Mouse (Mus musculus): ENCODE measurements at regions not wholly inside any gene's neighbourhood (a gene's known extent, or its start where the extent isn't known, plus 50 kb on each side); places are given as distances from the start of the nearest gene placed in this dataset.

DNA sequence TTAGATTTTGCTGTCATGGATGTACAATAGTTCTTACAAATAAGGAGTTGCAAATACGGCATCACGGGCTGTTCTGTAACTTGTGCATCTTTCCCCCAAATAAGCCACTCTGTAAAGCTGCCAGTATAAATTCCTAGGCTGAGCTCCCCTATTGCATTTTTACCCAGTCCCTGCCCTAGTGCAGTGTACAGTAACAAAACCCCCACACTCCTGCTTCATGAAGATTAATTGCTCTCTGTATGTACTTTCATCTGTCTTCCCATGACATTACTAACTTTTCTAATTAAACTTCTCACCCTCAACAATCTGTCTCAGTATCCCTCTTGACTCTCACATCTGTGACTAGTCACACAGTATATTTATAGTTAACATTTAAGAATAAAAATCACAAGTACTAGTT is 73.4 kb downstream of the Tm4sf1 start:
- DNase-seq: no peak

- no peak for DNase-seq
These were observed 78.0 kb downstream of the Tm4sf1 start for GRCm38 (mm10) chr3:57223773-57224172.

- no peak for DNase-seq
These were observed 79.4 kb downstream of the Tm4sf1 start for GRCm38 (mm10) chr3:57222318-57222914.

DNA sequence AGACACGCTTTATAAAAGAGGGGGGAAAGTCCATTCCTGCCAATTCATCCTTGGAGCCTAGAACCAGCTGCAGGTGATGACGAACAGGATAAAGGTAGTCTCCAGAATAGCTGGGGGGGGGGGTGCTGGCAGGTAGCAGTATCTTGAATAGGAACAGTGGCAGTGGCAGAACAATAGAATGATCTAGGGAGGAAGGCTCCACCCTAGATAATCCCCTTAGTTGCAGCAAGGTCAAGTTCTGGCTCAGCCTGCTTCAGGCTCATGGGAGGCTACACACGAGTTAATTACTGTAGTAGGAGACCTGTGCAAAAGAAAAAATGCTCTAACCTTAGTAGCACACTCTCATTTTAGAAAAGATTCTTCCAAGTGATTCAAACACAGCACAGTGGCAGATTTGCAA is 83.4 kb downstream of the Tm4sf1 start:
- DNase-seq: no peak

GRCm38 (mm10) chr3:57204066-57204723 is 97.6 kb downstream of the Tm4sf1 start:
- peak; percentile 42 to 63 for DNase-seq

DNA sequence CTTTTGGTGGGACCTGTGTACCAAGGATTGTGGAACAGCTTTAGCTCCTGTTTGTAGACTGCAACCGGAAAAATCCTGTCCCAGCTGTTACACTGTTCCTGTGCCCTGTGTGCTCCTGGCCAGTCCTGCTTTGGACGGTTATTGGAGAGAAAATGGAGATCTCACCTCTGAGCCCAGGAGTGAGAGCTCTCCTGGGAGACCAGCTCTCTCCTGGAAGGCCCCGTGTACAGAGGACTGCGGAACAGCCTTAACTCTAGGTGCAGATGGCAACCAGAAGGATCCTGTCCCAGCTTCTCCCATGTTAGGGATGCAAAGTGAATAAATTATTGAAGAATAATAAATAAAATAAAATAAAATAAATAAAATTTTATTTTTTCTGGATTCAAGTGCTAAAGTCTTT is 98.4 kb downstream of the Tm4sf1 start:
- peak in 1 of 2 experiments; percentile 2 for DNase-seq

GRCm38 (mm10) chr3:57181587-57181986 is 120.2 kb downstream of the Tm4sf1 start:
- no peak for DNase-seq

DNA sequence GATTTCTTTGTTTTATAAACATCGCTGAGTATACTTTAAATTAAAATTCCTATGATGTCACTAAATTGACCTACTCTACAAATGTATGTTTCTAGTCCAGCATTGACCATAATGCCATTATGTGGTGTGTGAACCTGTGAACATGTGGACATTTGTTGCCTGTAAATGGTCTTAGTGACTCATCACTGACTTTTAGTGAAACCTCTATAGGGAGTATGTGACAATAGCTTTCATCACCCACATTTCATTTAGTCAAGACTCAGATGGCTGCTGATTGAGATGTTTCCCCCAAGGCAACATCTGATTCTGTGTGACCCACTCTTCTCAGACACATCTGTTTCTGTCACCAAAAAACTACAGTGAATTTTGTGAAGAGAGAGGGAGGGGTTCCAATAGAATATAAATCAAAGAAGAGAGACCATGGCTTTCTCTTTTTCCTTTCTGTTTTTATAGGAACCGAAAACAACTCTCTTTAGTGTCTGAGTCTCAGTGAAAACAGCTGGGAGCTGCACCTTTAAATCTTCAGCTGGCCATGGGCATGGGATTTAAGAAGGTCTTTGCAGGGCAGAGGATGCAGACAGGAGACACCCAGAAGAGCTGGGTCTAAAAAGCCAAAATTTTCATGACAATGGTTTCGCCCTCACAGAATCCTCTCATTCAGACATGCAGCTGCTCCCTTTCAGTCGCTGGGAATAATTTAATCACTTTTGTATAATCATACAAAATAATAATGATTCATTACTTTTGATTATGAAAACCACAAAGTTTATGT is 148.4 kb downstream of the Tm4sf1 start:
- no peak for DNase-seq

GRCm38 (mm10) chr3:57149156-57149555 is 152.6 kb downstream of the Tm4sf1 start:
- DNase-seq: no peak

GRCm38 (mm10) chr3:57136847-57137246 is 164.9 kb downstream of the Tm4sf1 start:
- peak in 1 of 2 experiments; percentile 4 for DNase-seq

GRCm38 (mm10) chr3:57128606-57129005 is 173.2 kb downstream of the Tm4sf1 start:
- no peak for DNase-seq

DNA sequence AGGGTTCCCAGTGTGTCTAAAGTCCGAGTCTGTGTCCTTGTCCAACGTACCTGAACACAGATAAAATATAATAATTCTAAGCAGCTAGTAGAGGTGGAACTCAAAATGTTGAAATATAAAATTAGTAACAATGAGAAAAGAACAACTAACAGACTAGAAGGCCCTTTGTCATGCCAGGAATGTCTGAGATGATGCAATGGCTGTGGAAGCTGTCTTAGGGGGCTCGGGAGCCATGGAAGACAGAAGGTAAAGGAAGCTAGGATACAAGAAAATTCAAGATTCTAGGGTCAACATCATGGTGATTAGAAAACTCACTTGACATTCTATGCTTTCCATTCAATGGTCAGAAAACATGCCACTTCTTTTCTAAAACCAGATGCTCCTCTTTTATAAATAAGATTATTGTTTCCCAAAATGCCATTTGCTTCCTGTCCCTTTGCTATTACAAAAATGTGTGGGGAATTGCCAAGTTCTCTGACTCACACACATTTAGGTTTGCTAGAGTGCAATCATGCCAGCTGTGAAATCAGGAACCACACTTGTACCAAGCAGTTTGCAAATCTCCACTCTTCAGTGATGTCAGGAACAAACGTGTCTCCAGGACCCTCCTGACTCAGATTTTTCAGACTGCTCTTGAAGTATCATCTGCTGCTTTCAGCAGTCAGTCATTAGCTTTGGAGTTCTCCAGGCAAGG is 175.8 kb downstream of the Tm4sf1 start:
- DNase-seq: no peak

DNA sequence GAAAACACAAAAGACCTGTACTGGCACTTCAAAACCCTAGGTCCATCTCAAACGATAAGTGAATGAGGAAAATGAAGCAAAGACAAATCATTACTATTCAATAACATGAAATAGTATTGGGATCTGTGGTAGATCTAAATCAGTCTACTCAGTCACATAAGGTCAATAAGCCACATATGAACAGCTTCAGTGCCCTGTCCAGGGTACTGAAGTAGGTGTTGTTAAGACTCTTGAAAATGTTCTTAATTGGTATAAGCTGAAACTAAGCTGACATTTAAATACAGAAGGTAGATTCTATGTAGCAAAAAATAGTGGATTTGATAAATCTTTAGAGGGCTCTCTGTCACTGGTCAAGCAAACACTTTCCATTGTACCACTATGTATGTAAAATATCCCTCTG is 183.8 kb downstream of the Tm4sf1 start:
- DNase-seq: no peak

DNA sequence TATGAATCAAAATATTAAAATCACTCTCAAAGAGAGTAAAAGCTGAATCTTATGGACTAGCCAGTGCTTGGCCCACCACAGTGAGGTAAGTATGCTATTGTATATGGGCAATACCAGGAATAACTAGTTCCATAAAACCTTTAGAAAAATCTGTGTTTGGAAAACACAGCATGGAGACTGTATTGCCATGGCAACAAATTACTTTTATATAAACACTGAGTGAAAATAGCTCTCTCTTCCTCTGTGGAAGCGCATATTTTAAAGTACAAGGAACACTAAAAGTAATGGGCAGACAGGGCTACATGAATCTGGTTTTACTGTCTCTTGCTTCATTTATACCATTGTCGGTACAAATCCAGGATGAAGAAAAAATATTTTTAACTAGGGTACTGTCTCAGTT is 199.5 kb downstream of the Tm4sf1 start:
- DNase-seq: no peak

- no peak for DNase-seq
These were observed 201.3 kb downstream of the Tm4sf1 start for GRCm38 (mm10) chr3:57100515-57100914.

DNA sequence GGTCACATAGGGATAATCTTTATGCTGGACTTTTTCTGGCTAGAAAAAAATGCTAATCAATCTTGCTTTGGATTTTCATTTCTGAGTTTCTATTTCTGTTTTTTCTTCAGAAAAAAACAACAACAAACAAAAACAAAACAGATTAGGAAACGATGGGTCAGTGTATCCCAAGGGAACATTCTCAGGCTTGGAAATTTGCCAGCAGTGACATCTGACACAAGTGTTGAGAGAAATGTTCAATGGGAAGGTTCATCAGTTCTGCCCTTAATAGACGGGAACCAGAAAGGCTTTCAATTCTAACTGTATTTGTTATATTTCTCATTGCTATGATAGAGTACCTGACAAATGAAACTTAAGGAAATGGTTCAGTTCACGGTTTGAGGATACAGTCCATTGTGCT is 206.9 kb downstream of the Tm4sf1 start:
- no peak for DNase-seq

DNA sequence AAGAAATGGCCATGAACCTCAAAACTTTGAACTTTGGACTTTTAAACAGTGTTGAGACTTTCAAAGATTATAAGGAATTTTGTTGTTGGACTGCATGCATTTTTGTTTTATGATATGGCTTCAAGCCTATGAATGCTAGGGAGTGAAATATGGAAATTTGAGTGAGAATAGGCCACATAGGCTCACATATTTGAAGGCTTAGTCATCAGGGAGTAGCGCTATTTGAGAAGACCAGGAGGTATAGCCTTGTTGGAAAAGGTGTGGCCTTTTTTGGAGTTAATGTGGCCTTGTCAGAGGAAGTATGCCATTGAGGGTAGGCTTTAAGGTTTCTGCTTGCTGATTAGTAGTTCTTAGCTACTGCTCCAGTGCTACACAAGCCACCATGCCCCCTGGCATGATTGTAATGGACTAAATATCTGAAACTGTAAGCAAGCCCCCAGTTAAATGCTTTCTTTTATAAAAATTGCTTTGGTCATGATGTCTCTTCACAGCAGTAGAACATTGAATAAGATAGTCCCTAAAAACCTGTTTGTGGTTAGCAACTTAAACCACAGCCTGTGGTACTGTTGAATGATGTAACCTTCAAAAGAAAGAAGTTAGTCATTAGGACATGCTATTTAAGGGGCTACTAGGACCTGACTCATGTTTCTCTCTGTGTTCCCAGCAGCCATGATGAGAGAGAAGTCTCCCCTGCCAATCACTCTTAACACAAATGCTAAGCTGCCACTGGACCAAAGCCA is 208.4 kb downstream of the Tm4sf1 start:
- DNase-seq: no peak

DNA sequence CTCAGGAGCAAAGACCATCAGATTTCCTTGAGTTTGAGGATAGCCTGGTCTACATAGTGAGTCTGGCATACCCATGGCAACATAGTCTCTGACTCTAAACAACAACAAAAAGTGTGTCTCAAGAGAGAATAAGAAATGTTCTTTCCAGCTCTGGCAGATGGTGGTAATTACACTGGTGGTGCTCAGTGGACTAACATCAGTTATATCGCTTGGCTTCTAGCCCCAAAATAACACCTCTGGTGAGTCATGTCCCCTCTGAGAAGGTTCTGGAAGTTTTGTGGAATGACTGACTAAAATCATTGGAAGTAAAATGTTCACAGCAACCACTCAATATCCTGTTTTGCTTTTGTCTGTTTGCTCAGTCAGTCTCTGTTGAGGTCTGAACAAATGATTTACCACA is 227.3 kb downstream of the Tm4sf1 start:
- no peak for DNase-seq

DNA sequence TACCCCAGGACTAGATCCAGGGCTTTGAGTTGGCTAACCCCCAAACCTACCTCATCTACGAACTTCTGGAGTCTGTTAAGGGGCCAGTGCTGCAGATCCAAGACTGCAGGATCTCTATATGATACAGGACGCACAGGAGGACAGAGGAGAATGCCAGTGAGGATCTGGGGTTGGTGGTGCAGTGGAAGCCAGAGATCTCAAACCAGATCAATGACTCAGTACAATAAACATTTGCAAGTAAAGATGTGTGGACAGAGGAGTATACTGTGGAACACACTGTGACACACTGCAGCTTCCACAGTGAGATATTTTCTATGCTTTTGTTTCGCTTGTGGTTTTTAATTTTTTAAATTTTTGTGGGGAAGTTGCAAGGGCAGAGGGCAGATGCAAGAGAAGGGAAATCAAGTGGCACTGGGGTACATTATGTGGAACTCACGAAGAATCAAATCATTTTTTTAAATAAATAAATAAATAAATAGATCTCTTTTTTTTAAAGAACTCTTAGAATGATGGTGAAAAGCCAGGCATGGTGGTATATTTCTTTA is 227.8 kb downstream of the Tm4sf1 start:
- no peak for DNase-seq

DNA sequence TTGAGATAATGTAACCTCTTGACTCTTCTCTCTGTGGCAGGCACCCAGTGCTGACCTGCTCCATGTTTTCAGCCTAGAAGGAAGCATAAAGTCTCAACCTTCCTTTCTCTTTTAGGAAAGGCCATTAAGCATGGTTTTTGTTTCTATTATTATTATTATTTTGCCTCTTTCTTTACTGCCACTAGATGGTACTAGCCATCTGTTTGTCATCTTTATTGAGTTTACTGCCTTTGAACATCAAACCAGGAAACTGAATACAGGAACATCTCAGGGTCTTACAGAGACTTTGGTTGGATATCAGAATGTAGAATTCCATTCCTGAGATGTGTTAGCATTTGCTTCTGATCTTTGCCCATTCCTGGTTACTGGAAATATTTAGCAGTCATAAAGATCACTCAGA is 268.8 kb downstream of the Tm4sf1 start:
- no peak for DNase-seq

GRCm38 (mm10) chr3:57018171-57018570 is 283.6 kb downstream of the Tm4sf1 start:
- DNase-seq: no peak

GRCm38 (mm10) chr3:56981305-56981660 is 320.5 kb downstream of the Tm4sf1 start:
- no peak for DNase-seq

Measured in cerebellum, adult 18-20 months (tissue).